Mouse (Mus musculus) embryonic facial prominence, embryonic 12.5 days (tissue): Measurements from ENCODE around the gene Znhit2. TPM values are rescaled to one million over a fixed set of nuclear protein-coding genes. Genes with fewer than 3 reads are reported as not detected.
A peak's percentile ranks its signal among the peaks of the same experiment; 100 is the strongest.
"Not testable (repeated sequence)": the region's sequence is repeated elsewhere in the genome, so short reads cannot be mapped to it uniquely, and the experiment has no call there.

ENCODE experiments used
- ATAC-seq: fragments of 200-750 bp; cut with Nextera tagmentation; 2 replicates; pipeline ENCODE4 v1.8.0; 2017; ENCODE audit not compliant: insufficient number of reproducible peaks, insufficient read depth, low FRiP score, low TSS enrichment
- H3K27ac ChIP-seq: fragments of 300-500 bp; sonication (generic); 2 replicates; pipeline ENCODE4 v1.5.1; 2016; ENCODE audit warnings: mild to moderate bottlenecking
- H3K27me3 ChIP-seq: fragments of 300-500 bp; sonication (generic); 2 replicates; pipeline ENCODE4 v1.6.1; 2016; ENCODE audit warnings: mild to moderate bottlenecking, moderate library complexity
- H3K36me3 ChIP-seq: fragments of 300-500 bp; sonication (generic); 2 replicates; pipeline ENCODE4 v1.6.1; 2016; ENCODE audit warnings: mild to moderate bottlenecking
- H3K4me1 ChIP-seq: fragments of 300-500 bp; sonication (generic); 2 replicates; pipeline ENCODE4 v1.6.1; 2016
- H3K4me2 ChIP-seq: fragments of 300-500 bp; sonication (generic); replicated peaks from 2 replicates; pipeline ENCODE4 v1.6.1; 2016; ENCODE audit warnings: mild to moderate bottlenecking, moderate library complexity
- H3K4me3 ChIP-seq: fragments of 300-500 bp; sonication (generic); 2 replicates; pipeline ENCODE4 v1.5.1; 2016; ENCODE audit warnings: mild to moderate bottlenecking
- H3K9ac ChIP-seq: fragments of 300-500 bp; sonication (generic); 2 replicates; pipeline ENCODE4 v1.6.1; 2016; ENCODE audit warnings: mild to moderate bottlenecking, moderate library complexity
- H3K9me3 ChIP-seq: fragments of 300-500 bp; sonication (generic); 2 replicates; pipeline ENCODE4 v1.6.1; 2016; ENCODE audit warnings: mild to moderate bottlenecking, moderate library complexity
- WGBS: fragments of 180-500 bp; shearing (Covaris S2); methylation state at CpG from one replicate; pipeline ENCODE4 v1.1.7; 2016; 5-methylcytosine and 5-hydroxymethylcytosine counted together
- polyA plus RNA-seq: library from polyadenylated mRNA; unstranded; fragments of >200 nt; fragmentation: Nextera tagmentation; extraction: Ambion mirVana; gene quantifications from 2 replicates; pipeline ENCODE4 v1.2.1, GENCODE M21; 2016

Gene Znhit2
- polyA plus RNA-seq, 1 experiment from 2014 or later: 39.3 TPM

DNA sequence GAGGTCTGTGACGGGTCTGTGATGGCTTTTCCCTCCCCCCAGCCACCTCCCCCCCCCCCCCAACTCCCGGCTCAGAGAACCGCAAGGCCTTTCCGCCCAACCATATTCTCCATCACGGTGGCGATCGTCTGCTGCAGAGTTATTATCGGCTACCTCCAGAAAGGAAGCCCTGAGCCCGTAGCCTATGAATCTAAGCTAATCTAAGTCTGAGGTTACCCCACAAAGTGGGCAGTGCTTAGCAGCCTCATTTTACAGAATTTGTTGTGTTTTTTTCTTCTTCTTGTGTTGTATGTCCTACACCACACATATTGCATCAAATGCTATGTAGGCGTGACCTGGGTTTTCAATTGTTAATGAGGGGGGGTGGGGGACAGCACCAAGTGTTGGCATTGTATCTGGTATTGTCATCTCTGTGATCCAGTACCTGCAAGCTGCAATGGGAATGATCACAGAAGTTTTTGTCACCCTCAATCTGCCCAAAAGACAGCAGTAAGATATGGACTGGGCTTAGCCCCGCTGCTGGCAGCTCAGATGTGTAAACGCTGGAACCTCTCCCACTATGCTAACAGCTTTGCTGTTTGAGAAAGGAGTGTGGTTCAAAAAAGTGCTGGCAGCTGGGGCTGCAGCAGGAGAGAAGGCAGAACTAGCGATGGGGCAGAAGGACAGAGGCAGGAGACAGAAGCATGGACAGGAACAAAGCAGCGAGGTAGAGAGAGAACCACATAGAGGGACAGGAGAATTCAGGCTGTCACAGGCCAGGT lies 30.3 kb upstream of the Znhit2 start:
- 76% methylated on average over 14 of the region's 14 CpGs for WGBS
- H3K27me3 ChIP-seq: no peaks in the 10 kb centered on the region
- no peak overlapping the region for H3K4me3 ChIP-seq
- H3K9ac ChIP-seq: no peak overlapping the region
- H3K9me3 ChIP-seq: no peaks in the 10 kb centered on the region
- no peaks in the 10 kb centered on the region for H3K36me3 ChIP-seq
- no peak overlapping the region for H3K27ac ChIP-seq
- ATAC-seq: no peak
- H3K4me2 ChIP-seq: no peak overlapping the region
- H3K4me1 ChIP-seq: no peaks in the 10 kb centered on the region

DNA sequence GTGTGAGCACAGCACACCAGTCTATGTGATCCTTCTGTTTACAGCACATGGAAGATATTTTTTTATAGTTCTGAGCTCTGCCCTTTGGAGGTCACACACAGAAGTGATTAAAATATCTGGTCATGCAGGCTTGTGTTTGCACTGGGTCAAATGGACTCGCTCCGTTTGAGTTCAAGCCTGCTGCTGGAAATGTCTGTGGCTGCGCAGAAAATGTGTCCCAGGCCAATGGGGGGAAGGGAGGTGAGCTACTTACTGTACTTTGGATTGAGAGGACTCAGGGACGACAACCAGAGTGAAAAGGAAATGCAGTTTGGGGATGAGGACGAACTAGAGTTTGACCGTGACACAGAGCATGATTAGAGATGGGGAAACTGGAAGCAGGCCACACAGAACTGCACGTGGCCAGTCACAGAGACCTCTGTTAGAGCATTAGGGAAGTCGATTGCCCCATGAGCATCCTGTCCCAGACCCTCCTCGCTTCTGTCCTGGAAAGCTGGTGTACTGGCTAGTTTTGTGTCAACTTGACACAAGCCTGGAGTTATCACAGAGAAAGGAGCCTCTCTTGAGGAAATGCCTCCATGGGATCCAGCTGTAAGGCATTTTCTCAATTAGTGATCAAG lies 24.9 kb upstream of the Znhit2 start:
- 62% methylated on average over 9 of the region's 9 CpGs for WGBS
- no peak overlapping the region for H3K9ac ChIP-seq
- H3K27ac ChIP-seq: no peak overlapping the region

GRCm38 (mm10) chr19:6037695-6038094 lies 23.3 kb upstream of the Znhit2 start:
- H3K27me3 ChIP-seq: no peaks in the 10 kb centered on the region
- ATAC-seq: no peak
- H3K4me1 ChIP-seq: no peaks in the 10 kb centered on the region; the same call in 1 of the 2 replicates
- H3K9me3 ChIP-seq: no peaks in the 10 kb centered on the region
- no peak overlapping the region for H3K4me2 ChIP-seq
- no peak overlapping the region for H3K9ac ChIP-seq
- no peak overlapping the region for H3K4me3 ChIP-seq
- H3K27ac ChIP-seq: no peak overlapping the region
- no peaks in the 10 kb centered on the region for H3K36me3 ChIP-seq

More for the DNA sequence above, 24.9 kb upstream of the Znhit2 start:
- Histone ChIP-seq H3K4me2 (no peak overlapping the region), H3K27me3 (no peaks in the 10 kb centered on the region), H3K4me3 (no peak overlapping the region), H3K9me3 (no peaks in the 10 kb centered on the region), H3K4me1 (no peaks in the 10 kb centered on the region; the same call in 1 of the 2 replicates), H3K36me3 (no peaks in the 10 kb centered on the region)
- no peak for ATAC-seq

GRCm38 (mm10) chr19:6038326-6038725 lies 22.7 kb upstream of the Znhit2 start:
- H3K4me2 ChIP-seq: no peak overlapping the region
- no peak overlapping the region for H3K9ac ChIP-seq
- WGBS: 84% methylated on average over 7 of the region's 7 CpGs
- no peak overlapping the region for H3K27ac ChIP-seq
- H3K27me3 ChIP-seq: no peaks in the 10 kb centered on the region
- H3K4me1 ChIP-seq: no peaks in the 10 kb centered on the region; the same call in 1 of the 2 replicates
- H3K36me3 ChIP-seq: no peaks in the 10 kb centered on the region
- no peak overlapping the region for H3K4me3 ChIP-seq
- no peak for ATAC-seq
- H3K9me3 ChIP-seq: no peaks in the 10 kb centered on the region

GRCm38 (mm10) chr19:6040002-6040401 lies 21.0 kb upstream of the Znhit2 start:
- Histone ChIP-seq H3K4me2 (no peak overlapping the region), H3K27me3 (no peaks in the 10 kb centered on the region), H3K36me3 (no peaks in the 10 kb centered on the region), H3K9ac (no peak overlapping the region), H3K9me3 (no peaks in the 10 kb centered on the region), H3K4me1 (no peaks in the 10 kb centered on the region; the same call in 1 of the 2 replicates), H3K4me3 (no peak overlapping the region), H3K27ac (no peak overlapping the region)
- ATAC-seq: no peak

DNA sequence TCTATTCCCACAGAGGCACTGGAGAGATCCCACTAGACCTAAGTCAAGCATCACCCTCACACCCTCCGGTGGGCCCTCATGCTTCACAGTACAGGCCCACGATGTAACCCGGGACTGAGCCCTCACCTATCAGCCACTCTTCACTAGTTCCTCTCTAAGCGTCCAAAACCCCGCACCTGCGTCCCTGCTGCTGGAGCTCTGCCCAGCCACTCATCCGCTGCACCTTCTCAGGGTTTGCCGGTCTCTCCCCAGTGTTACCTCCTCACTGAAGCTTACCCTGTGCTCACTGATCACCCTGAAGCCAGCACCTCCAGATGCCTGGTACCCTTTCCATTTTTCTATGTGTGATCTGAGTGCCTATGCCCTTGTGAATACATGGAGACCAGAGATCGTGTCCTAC lies 18.7 kb upstream of the Znhit2 start:
- H3K36me3 ChIP-seq: no peaks in the 10 kb centered on the region
- H3K27ac ChIP-seq: no peak overlapping the region
- no peak overlapping the region for H3K9ac ChIP-seq
- H3K4me3 ChIP-seq: no peak overlapping the region
- 0 out of 2 replicates have a peak, but pooled peaks cover 4% of the 10 kb centered on the region for H3K4me1 ChIP-seq
- no peaks in the 10 kb centered on the region for H3K27me3 ChIP-seq
- H3K9me3 ChIP-seq: no peaks in the 10 kb centered on the region
- H3K4me2 ChIP-seq: no peak overlapping the region
- WGBS: 83% methylated on average over 9 of the region's 9 CpGs
- ATAC-seq: no peak

- not testable (repeated sequence) for H3K27me3 ChIP-seq, H3K4me2 ChIP-seq, ATAC-seq, H3K27ac ChIP-seq, H3K36me3 ChIP-seq, H3K9me3 ChIP-seq, H3K9ac ChIP-seq, H3K4me3 ChIP-seq
- H3K4me1 ChIP-seq: peaks cover 17% of the 10 kb centered on the region
- WGBS: 63% methylated on average over 4 of the region's 4 CpGs
Observed at GRCm38 (mm10) chr19:6044102-6044501, 16.9 kb upstream of the Znhit2 start.

DNA sequence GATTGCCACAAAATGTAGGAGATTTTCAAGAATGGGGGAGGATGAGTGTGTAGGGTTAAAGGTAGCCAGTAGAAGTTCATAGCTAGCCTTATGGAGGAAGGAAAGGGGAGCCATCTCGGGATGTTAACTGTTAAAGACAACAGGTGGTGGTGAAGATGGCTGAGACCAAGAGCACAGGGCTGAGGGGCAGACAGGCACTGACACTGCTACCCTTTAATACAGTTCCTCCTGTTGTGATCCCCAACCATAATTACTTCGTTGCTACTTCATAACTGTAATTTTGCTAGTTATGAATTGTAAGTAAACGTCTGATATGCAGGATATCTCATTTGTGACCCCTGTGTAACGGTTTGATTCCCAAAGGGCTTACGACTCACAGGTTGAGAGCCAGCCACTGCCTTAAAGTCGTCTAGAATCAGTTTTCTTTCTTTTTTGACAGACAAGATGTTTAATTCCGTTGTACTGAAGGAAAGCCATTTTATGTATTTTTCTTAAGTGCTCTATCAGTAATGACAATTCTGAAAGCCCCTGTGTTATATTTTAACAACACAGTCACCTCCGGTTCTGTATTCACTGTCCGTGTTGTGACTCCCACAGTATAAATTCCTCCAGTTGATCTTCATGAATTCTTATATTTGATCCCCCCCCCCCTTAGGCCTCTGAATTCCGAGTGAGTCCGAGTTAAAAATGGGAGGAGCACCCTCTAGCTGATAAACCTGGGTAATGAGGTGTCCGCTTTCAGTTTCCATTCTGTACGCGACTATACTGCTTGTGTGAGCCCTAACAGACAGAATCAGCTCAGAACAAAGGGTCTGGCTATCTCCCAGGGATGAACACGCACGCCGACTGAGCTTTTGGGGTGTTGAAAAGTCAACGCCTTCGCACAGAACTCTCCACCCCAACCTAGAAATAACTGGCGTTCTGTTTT lies 15.4 kb upstream of the Znhit2 start:
- H3K9me3 ChIP-seq: no peaks in the 10 kb centered on the region
- 22% methylated on average over 20 of the region's 20 CpGs for WGBS
- H3K9ac ChIP-seq: peak overlapping the region; percentile 90
- H3K27me3 ChIP-seq: no peaks in the 10 kb centered on the region
- H3K4me2 ChIP-seq: peak overlapping the region; percentile 98
- peak overlapping the region; percentile 80 for H3K4me3 ChIP-seq
- peaks cover 24% of the 10 kb centered on the region for H3K36me3 ChIP-seq
- peaks cover 17% of the 10 kb centered on the region for H3K4me1 ChIP-seq
- peak; percentile 31; the same call in 1 of the 2 replicates for ATAC-seq
- peak overlapping the region; percentile 99 for H3K27ac ChIP-seq

GRCm38 (mm10) chr19:6046294-6047153 lies 14.5 kb upstream of the Znhit2 start, which contains the start of gene Syvn1:
TSS of gene Syvn1 (plus strand) at chr19:6046576.
- H3K27ac ChIP-seq: peak within 1 kb of the TSS; percentile 99
- peak within 1 kb of the TSS; percentile 98 for H3K4me2 ChIP-seq
- no peaks in the 10 kb centered on the region for H3K27me3 ChIP-seq
- peak within 1 kb of the TSS; percentile 80 for H3K4me3 ChIP-seq
- H3K9ac ChIP-seq: peak within 1 kb of the TSS; percentile 90
- peak; percentile 89 for ATAC-seq
- H3K9me3 ChIP-seq: no peaks in the 10 kb centered on the region
- WGBS: under 1% methylated on average over 65 of the region's 65 CpGs
- H3K36me3 ChIP-seq: peaks cover 33% of the 10 kb centered on the region
- H3K4me1 ChIP-seq: peaks cover 17% of the 10 kb centered on the region

DNA sequence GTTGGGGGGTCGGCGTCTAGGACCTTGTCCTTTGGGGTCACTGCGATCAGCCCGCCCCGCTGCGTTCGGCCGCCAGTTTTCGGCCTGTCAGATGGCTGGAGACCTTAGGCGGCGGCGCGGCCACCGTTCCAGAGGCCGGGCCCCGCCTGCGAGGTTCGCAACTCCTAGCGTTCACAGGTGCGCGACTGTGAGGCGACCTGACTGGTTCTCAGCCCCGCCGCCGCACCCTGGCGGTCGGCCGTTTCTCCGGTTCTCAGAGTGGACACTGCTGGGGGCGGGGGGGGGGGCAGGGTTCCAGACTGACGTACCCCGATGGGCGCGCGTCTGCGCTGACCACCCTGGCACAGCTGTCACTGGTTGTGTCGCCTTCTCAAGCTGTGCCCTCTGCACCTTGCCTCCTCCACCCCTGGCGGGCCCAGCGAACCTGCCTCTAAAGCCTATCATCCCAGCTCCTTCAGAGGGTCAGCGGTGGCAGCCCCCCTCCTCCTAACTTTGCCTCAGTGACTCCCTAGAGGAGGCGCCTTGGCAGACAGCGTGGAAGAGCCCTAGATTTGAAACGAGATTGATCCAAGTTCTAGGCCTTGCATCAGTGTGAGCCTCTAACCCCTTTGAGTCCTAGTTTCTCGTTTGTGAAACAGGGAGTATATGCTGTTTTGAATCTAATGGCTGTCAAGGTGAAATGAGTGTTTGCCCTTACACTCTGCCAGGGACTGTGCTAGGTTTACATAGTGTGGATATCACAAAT lies 13.7 kb upstream of the Znhit2 start:
- Histone ChIP-seq H3K9me3 (no peaks in the 10 kb centered on the region), H3K27ac (peak overlapping the region; percentile 99), H3K36me3 (peaks cover 41% of the 10 kb centered on the region), H3K4me3 (peak overlapping the region; percentile 80), H3K9ac (peak overlapping the region; percentile 90), H3K4me2 (peak overlapping the region; percentile 98), H3K4me1 (peaks cover 17% of the 10 kb centered on the region), H3K27me3 (no peaks in the 10 kb centered on the region)
- WGBS: 2% methylated on average over 44 of the region's 44 CpGs
- 0 out of 2 replicates have a peak, but pooled peaks have one; percentile 1 for ATAC-seq
